Mouse (Mus musculus) gastrocnemius, adult 2 months (tissue): ENCODE measurements around the gene Psap. TPM values are rescaled to one million over a fixed set of nuclear protein-coding genes. Genes with fewer than 3 reads are reported as not detected.
A peak's percentile ranks its signal among the peaks of the same experiment; 100 is the strongest.

Experiments
- DNase-seq: peaks from one replicate; pipeline ENCODE4 v3.0.0; 2022
- H3K27ac ChIP-seq: fragments of 200-600 bp; 2 replicates; pipeline ENCODE4 v1.8.1; 2022; ENCODE audit warnings: mild to moderate bottlenecking
- H3K4me3 ChIP-seq: fragments of 200-600 bp; 2 replicates; pipeline ENCODE4 v1.8.1; 2022; ENCODE audit warnings: mild to moderate bottlenecking, moderate library complexity
- CTCF ChIP-seq: fragments of 200-600 bp; IDR thresholded peaks from 2 replicates; pipeline ENCODE4 v1.8.1; 2022; ENCODE audit warnings: antibody characterized with exemption, mild to moderate bottlenecking, moderate library complexity
- intact Hi-C: fragments of 180-260 bp; cut with DNase I; formaldehyde crosslinking; loops from one replicate; pipeline ENCODE4 v1.15.1; 2025
- total RNA-seq, 2 experiments: library from RNA; stranded (reverse); gene quantifications; 2 replicates each; pipeline ENCODE4 v1.2.3; 2021

The Psap gene
- total RNA-seq, 2 experiments from 2014 or later: 730 to 837 TPM

DNA sequence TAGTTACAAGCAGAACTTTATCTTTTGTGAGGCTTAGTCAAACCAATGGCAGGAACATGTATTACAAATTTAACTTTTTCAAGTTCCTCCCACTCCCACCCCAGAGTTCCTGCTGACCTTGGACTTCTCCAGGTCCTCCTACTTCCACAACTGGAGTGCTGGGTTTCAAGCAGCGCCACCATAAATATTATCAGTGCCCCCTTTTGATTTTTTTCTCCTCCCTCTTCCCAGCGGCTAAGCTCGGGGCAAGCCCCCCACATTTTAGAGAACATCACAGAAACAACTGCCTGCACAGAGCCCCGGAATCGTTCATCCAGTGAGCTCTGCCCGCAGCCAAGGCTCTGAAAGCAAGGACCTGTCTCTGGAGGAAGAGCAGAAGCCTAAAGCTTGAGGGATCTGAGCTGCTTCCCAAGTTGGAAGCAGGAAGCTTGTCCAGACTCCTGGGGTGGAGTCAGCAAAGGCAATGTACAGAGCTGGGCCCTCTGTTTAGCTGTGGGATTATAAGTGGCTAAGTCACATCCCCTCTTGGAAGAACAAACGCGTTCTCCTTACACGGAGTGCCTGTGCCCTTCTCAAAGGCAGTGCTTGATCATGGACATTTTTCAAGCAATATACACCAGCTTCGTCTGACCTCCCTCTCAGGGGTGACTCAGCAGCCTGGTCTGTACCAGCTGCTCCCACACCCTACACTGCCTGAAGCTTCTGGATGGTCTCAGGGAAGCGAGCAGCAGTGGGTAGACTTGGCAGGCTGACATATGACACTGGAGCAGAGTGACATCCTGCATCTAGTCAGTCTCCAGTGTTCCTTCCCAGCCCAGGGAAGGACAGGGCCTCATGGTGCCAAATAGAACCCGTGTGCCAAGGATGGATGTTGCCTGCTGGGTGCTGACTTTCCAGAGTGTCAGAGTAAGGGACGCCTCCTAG lies 8.0 kb upstream of the Psap start:
- peak overlapping the region; percentile 93 for H3K27ac ChIP-seq
- DNase-seq: peak; percentile 82
- TF ChIP-seq CTCF: no peak
- peak overlapping the region; percentile 59 for H3K4me3 ChIP-seq
- intact Hi-C loops: no loop called here

GRCm38 (mm10) chr10:60271015-60271414 lies 6.4 kb upstream of the Psap start:
- Histone ChIP-seq H3K4me3 (no peak overlapping the region), H3K27ac (peak overlapping the region; percentile 32; the same call in 1 of the 2 replicates)
- no peak for TF ChIP-seq CTCF
- intact Hi-C loops: no loop called here
- no peak for DNase-seq

DNA sequence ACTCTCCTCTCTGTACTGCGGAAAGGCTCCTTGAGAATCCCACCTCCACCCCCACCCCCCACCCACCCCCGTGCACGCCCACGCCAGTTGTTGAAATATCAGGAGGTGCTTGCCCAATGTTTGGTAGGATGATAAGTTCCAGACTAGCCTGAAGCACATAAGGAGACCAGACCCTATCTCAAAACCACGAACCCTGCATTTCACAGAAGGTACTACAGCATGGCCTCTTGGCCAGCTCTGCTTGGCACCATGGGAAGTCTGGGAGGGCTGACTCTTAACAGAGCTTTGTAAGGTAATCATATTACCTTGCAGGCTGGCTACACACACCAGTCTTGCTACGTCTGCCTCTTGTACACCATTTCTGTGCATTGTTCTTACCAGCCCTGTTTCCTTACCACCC lies 5.2 kb upstream of the Psap start:
- DNase-seq: no peak
- Histone ChIP-seq H3K4me3 (peak overlapping the region; percentile 16), H3K27ac (peak overlapping the region; percentile 46; the same call in 1 of the 2 replicates)
- intact Hi-C loops: no loop called here
- TF ChIP-seq CTCF: no peak

DNA sequence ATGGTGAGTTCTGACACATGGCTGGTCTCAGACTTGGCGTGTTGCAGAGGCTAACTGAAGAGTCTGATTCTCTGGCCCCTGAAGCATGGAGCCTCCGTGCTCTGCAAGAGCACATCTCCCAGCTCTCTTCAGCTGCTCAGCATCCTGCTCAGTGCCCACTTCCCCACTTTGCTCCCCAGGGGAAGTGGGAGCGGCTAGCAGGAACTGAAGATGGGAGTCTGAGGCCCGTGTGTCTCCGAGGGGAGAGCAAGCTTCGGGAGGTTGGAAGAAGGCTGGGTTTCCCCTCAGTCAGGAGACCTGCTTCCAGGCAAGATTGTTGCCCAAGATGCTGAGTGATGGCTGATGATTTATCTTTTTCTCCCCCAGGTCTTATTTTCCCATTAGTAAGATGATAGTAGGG lies 4.0 kb upstream of the Psap start:
- peak; percentile 43 for DNase-seq

DNA sequence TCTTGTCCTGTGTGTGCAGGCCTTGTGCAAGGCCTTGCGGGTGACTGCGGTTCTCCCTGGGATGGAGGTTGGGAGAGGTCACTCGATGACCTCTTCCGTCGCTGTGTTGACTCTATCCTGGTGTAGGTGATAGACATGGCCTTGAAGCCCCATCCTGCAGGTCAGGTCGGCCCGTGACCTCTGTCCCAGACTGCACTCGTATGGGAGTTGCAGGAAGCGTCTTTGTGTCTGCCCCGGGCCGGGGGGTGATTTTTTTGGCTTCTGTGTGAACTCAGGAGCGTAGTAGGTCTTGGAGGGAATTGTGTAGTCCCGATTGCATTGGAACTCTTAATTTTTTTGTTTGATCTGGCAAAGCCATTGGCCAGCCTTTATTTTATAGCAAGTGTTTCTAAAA lies 576 bp downstream of the Psap start:
- Histone ChIP-seq H3K27ac (peak overlapping the region; percentile 99), H3K4me3 (peak overlapping the region; percentile 83)
- intact Hi-C loops: no loop called here
- DNase-seq: no peak
- TF ChIP-seq CTCF: no peak

More for the DNA sequence above, 4.0 kb upstream of the Psap start:
- intact Hi-C loops: no loop called here
- no peak overlapping the region for H3K4me3 ChIP-seq
- no peak for TF ChIP-seq CTCF
- peak overlapping the region; percentile 48 for H3K27ac ChIP-seq

DNA sequence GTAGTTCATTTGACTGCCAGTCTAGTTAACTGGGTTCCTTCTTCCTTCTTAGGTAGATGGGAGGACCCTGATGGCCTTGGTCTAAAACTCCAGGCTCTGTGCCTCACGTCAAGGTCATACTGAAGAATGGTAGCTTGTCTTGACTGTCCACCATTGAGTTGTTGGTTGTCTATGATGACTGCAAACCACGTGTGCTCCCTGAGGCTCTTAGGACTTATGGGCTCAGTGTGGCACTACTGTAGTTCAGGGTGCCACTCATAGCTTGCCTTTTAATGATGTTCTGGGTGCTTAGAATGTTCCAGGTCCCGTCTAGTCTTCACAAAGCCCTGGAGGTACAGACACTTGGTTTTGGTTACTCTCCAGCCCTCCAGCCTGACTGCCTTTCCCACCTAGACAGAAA lies 1.4 kb downstream of the Psap start:
- peak overlapping the region; percentile 99 for H3K27ac ChIP-seq
- peak overlapping the region; percentile 83 for H3K4me3 ChIP-seq
- TF ChIP-seq CTCF: no peak
- DNase-seq: no peak
- intact Hi-C loops: no loop called here

GRCm38 (mm10) chr10:60279290-60279940 lies 2.0 kb downstream of the Psap start:
- Histone ChIP-seq H3K27ac (peak overlapping the region; percentile 99), H3K4me3 (peak overlapping the region; percentile 83)
- DNase-seq: peak; percentile 39
- intact Hi-C loops: no loop called here
- TF ChIP-seq CTCF: no peak

DNA sequence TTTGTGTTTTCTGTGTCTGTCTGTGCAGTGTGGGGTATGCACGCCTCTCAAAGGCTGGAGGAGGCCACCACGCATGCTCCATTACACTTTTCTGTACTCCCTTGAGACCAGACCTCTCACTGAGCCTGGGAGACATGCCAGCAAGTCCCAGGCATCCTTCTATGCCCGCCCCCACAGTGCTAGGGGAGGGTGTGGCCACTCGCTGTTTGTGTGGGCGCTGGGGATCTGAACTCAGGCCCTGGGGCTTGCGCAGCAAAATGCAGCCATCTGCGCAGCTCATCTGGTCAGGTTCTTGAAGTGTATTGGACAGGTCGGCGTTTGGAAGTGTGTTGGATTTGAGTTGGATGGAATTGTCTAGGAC lies 2.5 kb downstream of the Psap start:
- H3K27ac ChIP-seq: peak overlapping the region; percentile 99
- peak; percentile 79 for DNase-seq
- H3K4me3 ChIP-seq: peak overlapping the region; percentile 83
- no peak for TF ChIP-seq CTCF
- intact Hi-C loops: no loop called here

DNA sequence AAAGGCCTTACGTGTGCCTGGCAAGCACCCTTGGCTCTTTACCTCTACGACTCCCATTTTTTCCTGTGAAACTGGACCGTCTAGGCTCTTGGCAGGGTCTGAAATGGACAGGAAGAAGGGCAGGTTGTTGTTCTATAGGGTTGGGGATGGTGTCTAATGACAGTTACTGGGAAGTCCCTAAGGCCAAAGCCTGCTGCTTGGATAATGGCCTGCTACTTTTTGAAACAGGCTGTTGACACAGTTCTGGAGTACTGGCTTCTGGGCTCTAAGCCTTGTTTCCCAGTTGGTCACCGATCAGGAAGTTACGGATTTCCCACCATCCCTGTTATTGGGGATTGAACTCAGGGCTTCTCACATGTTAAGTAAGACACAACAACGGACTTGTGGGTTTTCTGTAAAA lies 2.9 kb downstream of the Psap start:
- peak overlapping the region; percentile 99 for H3K27ac ChIP-seq
- intact Hi-C loops: no loop called here
- peak overlapping the region; percentile 83 for H3K4me3 ChIP-seq
- DNase-seq: no peak
- no peak for TF ChIP-seq CTCF

DNA sequence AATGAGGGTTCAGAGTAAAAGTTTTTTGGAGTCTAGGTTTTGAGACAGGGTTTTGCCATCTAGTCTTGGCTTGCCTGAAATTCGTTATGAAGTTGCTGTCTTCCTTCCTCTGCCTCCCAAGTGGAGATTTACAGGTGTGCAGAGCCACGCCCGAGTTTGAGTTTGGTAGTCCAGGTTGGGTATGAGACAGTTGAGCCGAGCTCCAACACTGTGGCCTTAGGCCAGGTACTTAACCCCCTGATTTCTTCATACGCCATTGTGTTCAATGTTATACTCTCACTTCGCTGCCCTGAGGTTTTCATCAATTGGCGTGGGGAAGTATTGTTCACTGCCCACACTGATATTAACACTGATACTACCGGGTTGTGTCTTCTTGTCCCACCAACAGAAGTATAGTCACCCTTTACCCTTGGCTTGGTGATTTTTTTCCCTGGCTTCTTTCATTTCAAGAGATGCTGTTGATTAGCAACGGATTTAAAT lies 4.2 kb downstream of the Psap start:
- H3K4me3 ChIP-seq: peak overlapping the region; percentile 83
- DNase-seq: no peak
- no peak for TF ChIP-seq CTCF
- intact Hi-C loops: no loop called here
- peak overlapping the region; percentile 99 for H3K27ac ChIP-seq

- H3K27ac ChIP-seq: peak overlapping the region; percentile 99
- H3K4me3 ChIP-seq: peak overlapping the region; percentile 83
- TF ChIP-seq CTCF: no peak
- peak; percentile 62 for DNase-seq
- intact Hi-C loops: no loop called here
Measured at GRCm38 (mm10) chr10:60282116-60283014, 4.9 kb downstream of the Psap start.

DNA sequence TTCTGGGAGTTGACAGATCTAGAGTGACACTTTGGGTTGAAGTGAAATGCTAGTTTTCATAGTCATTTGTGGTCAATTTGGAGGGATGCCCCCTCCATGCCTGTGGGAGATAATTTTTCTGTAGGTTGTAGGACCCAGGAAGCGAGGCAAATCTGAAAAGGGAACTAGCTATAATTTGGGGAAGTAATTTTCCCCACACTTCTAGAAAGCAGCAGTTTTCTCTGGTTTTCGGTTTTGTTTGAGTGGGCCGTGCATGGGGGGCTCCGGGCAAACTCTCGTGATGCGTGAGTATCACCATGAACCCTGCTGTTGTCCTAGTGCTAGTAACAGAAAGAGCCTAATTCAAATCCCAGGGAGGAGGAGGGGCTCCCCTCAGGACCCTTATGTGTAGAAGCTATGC lies 6.8 kb downstream of the Psap start:
- H3K4me3 ChIP-seq: peak overlapping the region; percentile 83
- intact Hi-C loops: no loop called here
- peak overlapping the region; percentile 99 for H3K27ac ChIP-seq
- TF ChIP-seq CTCF: no peak
- no peak for DNase-seq
